Mouse (Mus musculus) hematopoietic multipotent progenitor cell, adult 10-12 weeks (in vitro differentiated cells): ENCODE measurements around the gene Ehd4. TPM values are rescaled to one million over a fixed set of nuclear protein-coding genes. Genes with fewer than 3 reads are reported as not detected.

Source experiments
- polyA plus RNA-seq: library from polyadenylated mRNA; stranded (reverse); fragments of >175 nt; gene quantifications from 2 replicates; pipeline ENCODE4 v1.2.3, GENCODE M21; 2012; ENCODE audit warnings: low replicate concordance

The Ehd4 gene
- polyA plus RNA-seq = 37.0 and 72.5 TPM in 2 replicates

GRCm38 (mm10) chr2:120154361-120154894 is at the start of gene Ehd4:
Gene Ehd4, minus strand, starts transcription at chr2:120154606.

Other genes with a start within 250 kb of the Ehd4 start
- gene Mapkbp1, start 181.9 kb downstream of the Ehd4 start, polyA plus RNA-seq = 5.8 and 6.0 TPM in 2 replicates
- 7.2 and 11.4 TPM in 2 replicates for gene Jmjd7, start 127.1 kb downstream of the Ehd4 start, polyA plus RNA-seq
- 2.1 and 3.3 TPM in 2 replicates for gene Gm28042, start 127.1 kb downstream of the Ehd4 start, polyA plus RNA-seq
- 11.6 and 19.0 TPM in 2 replicates for gene Pla2g4b, start 121.2 kb downstream of the Ehd4 start, polyA plus RNA-seq
- gene Pla2g4e, start 90.7 kb upstream of the Ehd4 start, polyA plus RNA-seq = not detected in 2 replicates
- gene Pla2g4d, start 134.6 kb upstream of the Ehd4 start, polyA plus RNA-seq = 0.09 TPM in 1 of 2 replicates, not detected in the other
- 0.28 and 0.38 TPM in 2 replicates for gene Pla2g4f, start 159.6 kb upstream of the Ehd4 start, polyA plus RNA-seq
- 16.2 and 51.6 TPM in 2 replicates for gene Vps39, start 198.5 kb upstream of the Ehd4 start, polyA plus RNA-seq
- gene Ganc, start 249.3 kb upstream of the Ehd4 start, polyA plus RNA-seq = 5.3 and 6.8 TPM in 2 replicates
- gene Tmem87a, start 249.5 kb upstream of the Ehd4 start, polyA plus RNA-seq = 1.8 and 2.8 TPM in 2 replicates